Mouse (Mus musculus): ENCODE results near the gene B4galt5. TPM values are rescaled to one million over a fixed set of nuclear protein-coding genes. Genes with fewer than 3 reads are reported as not detected.

The B4galt5 gene
- total RNA-seq, 4 experiments from 2014 or later: 85.7 to 181 (median 114) TPM

GRCm38 (mm10) chr2:167303196-167303595 lies 45.8 kb downstream of the B4galt5 start:
- peak; percentile 6 for DNase-seq

DNA sequence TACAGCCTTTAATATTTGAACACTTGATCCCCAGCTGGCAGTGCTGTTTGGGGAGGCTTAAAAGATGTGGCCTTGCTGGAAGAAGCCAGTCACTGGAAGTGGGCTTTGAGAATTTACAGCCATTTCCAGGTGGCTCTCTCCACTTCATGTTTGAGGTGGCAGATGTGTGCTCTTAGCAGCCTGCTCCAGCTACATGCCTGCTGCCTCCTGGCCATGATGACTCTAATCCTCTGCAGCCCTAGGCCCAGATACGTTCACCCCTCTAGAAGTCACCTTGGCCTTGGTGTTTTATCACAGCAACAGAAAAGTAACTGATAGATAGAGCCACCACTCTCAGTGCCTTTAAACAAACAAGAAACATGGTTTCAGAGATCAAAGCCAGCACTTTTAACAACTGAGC lies 46.3 kb downstream of the B4galt5 start:
- DNase-seq: peak; percentile 11

GRCm38 (mm10) chr2:167302031-167302430 lies 47.0 kb downstream of the B4galt5 start:
- DNase-seq: peak; percentile 30

GRCm38 (mm10) chr2:167301601-167302000 lies 47.4 kb downstream of the B4galt5 start:
- DNase-seq: peak; percentile 4

DNA sequence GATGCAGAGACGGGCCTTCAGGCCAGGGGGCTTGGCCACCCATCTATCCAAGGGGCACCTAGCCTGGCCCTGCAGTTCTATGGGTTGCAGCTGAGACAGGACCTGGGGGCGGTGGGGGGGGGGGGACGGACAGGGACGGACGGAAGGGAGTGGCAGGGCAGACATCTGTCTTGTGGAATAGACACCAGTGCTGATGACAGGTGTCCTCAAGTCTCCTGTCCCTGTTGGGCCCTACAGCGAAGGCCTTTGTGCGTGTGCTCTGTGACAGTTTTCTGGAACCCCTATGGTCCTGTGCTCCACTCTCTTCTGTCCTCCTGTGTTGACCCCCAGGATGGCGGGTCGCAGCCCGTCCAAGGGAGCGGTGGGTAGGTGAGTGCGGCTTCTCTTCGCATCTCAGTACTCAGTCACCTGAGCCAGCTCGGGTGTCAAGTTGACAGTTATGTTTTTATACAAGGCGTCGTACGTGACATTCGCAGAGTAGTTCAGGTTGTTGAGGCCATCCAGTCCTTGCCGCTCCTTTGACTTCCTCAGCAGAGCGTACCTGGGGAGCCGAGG lies 48.0 kb downstream of the B4galt5 start:
- peak; percentile 8 for DNase-seq

DNA sequence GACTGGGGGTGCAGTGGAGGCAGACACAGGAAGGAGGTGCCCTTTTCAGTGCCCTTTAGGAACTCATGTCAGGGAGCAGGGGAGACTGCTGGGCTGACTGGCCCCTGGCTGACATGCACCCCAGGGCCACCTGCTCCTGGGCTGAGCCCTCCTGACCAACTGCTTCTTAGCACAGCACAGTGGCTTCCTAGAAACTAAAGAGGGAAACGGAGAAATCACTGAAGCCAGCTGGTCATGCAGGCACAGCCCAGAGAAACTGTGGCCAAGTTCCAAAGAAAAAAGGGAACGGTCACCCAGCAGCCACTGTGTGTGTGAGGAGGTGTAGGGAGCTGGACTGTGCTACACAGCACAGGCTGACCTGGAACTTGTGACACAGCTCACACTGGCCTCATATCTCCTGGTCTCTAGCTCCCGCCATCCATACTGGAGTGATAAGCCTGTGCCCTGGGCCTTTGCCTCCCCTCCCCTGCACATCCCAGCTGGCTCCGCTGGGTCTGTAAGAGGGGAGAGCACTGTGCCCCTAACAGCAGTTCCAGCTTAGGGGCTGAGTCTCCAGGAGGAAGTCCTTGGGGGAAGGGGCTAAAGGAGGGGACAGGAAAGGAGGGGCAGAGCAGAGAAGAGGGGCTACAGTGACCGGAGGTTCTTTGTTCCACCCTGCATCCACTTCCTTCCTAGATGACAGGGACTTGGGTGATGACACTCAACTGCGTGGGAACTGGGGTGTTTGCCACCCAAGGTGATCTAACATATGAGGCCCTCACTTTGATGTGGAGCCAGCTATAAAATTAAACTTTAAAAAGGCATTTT lies 48.9 kb downstream of the B4galt5 start:
- peak; percentile 10 for DNase-seq

- DNase-seq: peak; percentile 34
Measured at GRCm38 (mm10) chr2:167298729-167299705, 50.0 kb downstream of the B4galt5 start.

DNA sequence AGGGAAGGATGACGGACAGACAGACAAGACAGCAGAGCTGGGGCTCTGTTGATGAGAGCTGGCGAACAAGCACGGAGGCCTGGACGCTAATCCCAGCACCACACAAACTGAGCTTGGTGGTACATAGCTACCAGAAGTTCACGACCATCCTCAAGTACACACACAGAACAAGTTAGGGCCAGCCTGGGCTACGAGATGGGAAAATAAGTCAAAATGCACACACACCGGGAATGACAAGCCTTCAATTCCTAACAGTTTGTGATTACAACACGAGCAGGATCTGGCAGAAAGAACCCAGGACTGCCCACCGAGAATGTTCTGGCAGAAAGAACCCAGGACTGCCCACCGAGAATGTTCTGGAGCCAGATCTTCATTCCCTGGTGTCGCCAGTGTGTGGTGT lies 51.0 kb downstream of the B4galt5 start:
- DNase-seq: no peak

- peak; percentile 16 for DNase-seq
Measured at GRCm38 (mm10) chr2:167294926-167295325, 54.1 kb downstream of the B4galt5 start.

DNA sequence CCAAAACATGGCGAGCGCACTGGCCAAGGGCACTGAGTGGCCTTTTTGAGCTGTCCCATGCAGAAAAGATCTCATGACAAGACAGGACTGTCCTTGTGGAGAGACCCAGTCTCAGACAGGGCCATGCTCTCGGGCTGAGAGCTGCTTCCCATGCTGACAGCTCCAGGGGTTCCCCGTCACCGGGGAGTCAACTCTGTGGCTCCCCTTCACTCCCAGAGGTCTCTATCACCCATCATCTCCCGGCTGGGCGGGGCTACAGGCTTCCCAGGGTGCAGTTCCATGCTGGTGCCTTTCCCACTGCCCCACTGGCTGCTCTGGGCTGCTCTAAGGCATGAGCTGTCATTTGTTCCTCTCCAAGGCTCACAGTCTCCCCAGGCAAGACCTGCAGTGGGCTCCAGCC lies 54.8 kb downstream of the B4galt5 start:
- DNase-seq: peak; percentile 14

- DNase-seq: peak; percentile 65
Measured at GRCm38 (mm10) chr2:167293289-167294085, 55.5 kb downstream of the B4galt5 start.

DNA sequence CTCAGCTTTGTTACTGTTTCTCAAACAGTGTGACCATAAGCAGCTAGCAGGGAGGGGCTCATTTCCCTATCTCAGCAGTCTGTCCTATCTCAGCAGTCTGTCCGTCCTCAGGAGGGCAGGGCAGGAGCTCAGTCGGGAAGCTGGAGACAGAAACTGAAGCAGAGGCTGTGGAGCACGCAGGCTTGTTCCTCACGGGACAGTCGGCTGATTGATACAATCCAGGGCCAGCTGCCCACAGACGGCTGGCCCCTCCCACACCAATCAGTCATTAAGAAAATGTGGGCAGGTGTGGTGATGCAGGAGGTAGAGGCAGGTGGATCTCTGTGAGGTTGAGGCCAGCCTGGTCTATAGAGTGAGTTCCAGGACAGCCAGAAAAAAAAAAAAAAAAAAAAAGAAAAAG lies 56.1 kb downstream of the B4galt5 start:
- peak; percentile 19 for DNase-seq

DNA sequence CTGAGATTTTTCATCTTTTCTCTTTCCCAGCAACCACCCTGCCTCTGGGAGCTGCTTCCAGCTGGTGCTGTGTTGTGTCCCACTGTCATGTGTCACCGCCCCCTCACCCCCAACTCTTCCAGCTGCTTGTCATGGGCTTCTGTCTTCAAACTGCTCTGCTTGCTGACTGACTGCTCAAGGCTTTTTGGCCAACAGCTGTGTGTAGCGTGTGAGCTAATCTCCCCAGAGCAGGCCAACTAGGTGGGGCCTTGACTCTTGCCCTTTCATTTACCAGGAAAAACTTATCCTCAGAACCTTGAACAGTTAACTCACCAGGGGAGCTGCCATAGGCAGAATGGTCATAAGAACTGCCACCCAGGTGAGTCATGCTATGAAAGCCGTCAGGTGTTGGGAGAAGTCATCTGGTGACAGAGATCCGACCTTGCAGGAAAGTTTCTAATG lies 56.8 kb downstream of the B4galt5 start:
- peak; percentile 70 for DNase-seq

- peak; percentile 3 for DNase-seq
Measured at GRCm38 (mm10) chr2:167291656-167292055, 57.3 kb downstream of the B4galt5 start.

DNA sequence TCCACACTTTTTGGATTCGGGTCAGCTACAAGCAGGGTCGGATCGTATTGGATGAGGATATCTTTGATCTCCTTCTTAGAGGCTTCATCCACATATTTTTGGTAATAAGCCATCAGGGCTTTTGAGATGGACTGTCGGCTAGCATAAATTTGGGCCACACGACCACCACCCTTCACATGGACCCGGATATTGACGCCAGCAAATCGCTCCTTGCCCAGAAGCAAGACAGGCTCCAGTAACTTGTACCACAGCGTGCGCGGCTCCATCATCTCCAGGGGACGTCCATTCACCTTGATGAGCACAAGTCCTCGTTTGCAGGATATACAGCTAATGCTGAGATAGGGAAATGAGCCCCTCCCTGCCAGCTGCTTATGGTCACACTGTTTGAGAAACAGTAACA lies 67.5 kb downstream of the B4galt5 start:
- DNase-seq: peak; percentile 0

- no peak for DNase-seq
Measured at GRCm38 (mm10) chr2:167280986-167281310, 68.0 kb downstream of the B4galt5 start.

DNA sequence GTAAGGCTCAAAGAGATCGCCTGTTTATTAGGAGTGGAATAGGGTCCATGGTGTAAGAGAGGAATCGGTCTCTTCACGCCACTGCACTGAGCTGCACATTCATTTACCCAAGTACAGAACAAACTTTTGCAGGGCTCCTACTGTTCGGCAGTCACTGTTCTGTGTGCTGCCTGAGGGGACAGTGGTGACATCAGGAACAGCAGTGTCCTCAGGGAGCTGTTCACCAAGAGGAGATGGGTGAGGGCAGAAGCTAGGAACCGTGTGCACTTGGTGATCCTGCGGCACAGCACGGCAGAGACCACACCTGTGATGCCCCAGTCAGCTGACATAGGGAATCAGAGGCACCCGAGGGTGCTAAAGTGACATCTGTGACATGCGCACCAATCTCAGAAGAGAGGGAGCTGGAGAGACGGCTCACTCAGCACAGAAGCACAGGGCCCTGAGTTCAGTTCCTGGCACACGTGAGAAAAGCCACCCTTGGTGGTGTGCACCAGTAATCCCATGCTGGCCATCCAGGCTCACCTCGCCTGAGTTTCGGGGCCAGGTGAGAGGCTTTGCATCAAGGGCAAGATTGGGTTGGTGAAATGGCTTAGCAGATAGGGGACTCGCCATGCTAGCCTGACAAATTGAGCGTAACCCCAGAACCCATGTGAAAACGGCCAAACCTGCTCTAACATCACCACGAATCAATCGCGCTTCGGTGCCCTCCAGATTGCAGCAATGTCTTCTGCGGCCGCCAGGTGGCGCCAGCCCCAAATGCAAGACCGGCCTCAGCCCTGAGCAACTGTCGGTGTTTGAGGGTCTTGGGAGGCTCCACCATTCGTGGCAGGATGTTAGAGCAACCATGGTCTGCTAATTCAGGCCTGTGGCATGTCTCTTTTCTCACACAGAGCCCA lies 68.6 kb downstream of the B4galt5 start:
- DNase-seq: peak; percentile 59

- peak; percentile 27 for DNase-seq
Measured at GRCm38 (mm10) chr2:167278751-167279526, 70.0 kb downstream of the B4galt5 start.

- DNase-seq: peak; percentile 1
Measured at GRCm38 (mm10) chr2:167278011-167278410, 71.0 kb downstream of the B4galt5 start.

GRCm38 (mm10) chr2:167277026-167277425 lies 72.0 kb downstream of the B4galt5 start:
- peak; percentile 2 for DNase-seq
